Mouse (Mus musculus) MEL (cell line): ENCODE measurements at regions not wholly inside any gene's neighbourhood (a gene's known extent, or its start where the extent isn't known, plus 50 kb on each side); places are given as distances from the start of the nearest gene placed in this dataset.

ENCODE experiments used
- DNase-seq: peaks from one replicate; pipeline ENCODE4 v3.0.0; 2011; ENCODE audit warnings: low read depth, low spot score
- H3K27ac ChIP-seq: 2 replicates; pipeline ENCODE4 v1.5.1; 2012; ENCODE audit warnings: low read depth, mild to moderate bottlenecking, control low read depth, low read length, moderate library complexity; ENCODE audit not compliant: control insufficient read depth
- H3K27me3 ChIP-seq, 2 experiments: fragments of 150-350 bp in 1 of 2; sonication (generic) in 1 of 2; 2 replicates each; pipeline ENCODE4 v1.6.1; 2012; ENCODE audit warnings: low read length in 2 of 2, mild to moderate bottlenecking in 2 of 2, improper control_type of control experiment in 1 of 2, moderate library complexity in 1 of 2; ENCODE audit not compliant: insufficient read depth in 2 of 2, control insufficient read depth in 1 of 2
- H3K36me3 ChIP-seq, 2 experiments: 2 replicates each; pipeline ENCODE4 v1.6.1; 2012 to 2014; ENCODE audit warnings: low read length in 2 of 2, improper control_type of control experiment in 1 of 2, inconsistent platforms in 1 of 2, mild to moderate bottlenecking in 1 of 2; ENCODE audit not compliant: insufficient read depth in 2 of 2, control insufficient read depth in 1 of 2
- H3K4me1 ChIP-seq, 2 experiments: fragments of 150-350 bp in 1 of 2; sonication (generic) in 1 of 2; 2 replicates each; pipeline ENCODE4 v1.6.1; 2012; ENCODE audit warnings: low read length in 2 of 2, improper control_type of control experiment in 1 of 2, mild to moderate bottlenecking in 1 of 2; ENCODE audit not compliant: insufficient read depth in 2 of 2, control insufficient read depth in 1 of 2
- H3K4me3 ChIP-seq, 2 experiments: fragments of 150-350 bp in 1 of 2; sonication (generic) in 1 of 2; 2 replicates each; pipeline ENCODE4 v1.5.1; 2012; ENCODE audit warnings: low read depth in 2 of 2, low read length in 2 of 2, mild to moderate bottlenecking in 2 of 2, moderate library complexity in 2 of 2, control low read depth in 1 of 2, improper control_type of control experiment in 1 of 2; ENCODE audit not compliant: control insufficient read depth in 1 of 2, insufficient read depth in 1 of 2
- H3K79me2 ChIP-seq: 2 replicates; pipeline ENCODE4 v1.6.1; 2012; ENCODE audit warnings: mild to moderate bottlenecking, low read length, moderate library complexity; ENCODE audit not compliant: control insufficient read depth, poor library complexity, insufficient read depth
- H3K9ac ChIP-seq: 2 replicates; pipeline ENCODE4 v1.6.1; 2012; ENCODE audit warnings: low read depth, mild to moderate bottlenecking, control low read depth, low read length, moderate library complexity; ENCODE audit not compliant: control insufficient read depth, poor library complexity, severe bottlenecking
- H3K9me3 ChIP-seq: fragments of 150-350 bp; sonication (generic); replicated peaks from 2 replicates; pipeline ENCODE4 v1.6.1; 2012; ENCODE audit warnings: mild to moderate bottlenecking, low read length, improper control_type of control experiment, moderate library complexity; ENCODE audit not compliant: insufficient read depth
- BHLHE40 ChIP-seq: IDR thresholded peaks from 2 replicates; pipeline ENCODE4 v1.6.1; 2012; ENCODE audit warnings: low read depth, mild to moderate bottlenecking, inconsistent platforms, low read length, improper control_type of control experiment, borderline replicate concordance
- CHD1 ChIP-seq: IDR thresholded peaks from 2 replicates; pipeline ENCODE4 v1.6.1; 2012; ENCODE audit warnings: low read depth, mild to moderate bottlenecking, inconsistent platforms, low read length, improper control_type of control experiment
- CHD2 ChIP-seq: IDR thresholded peaks from 2 replicates; pipeline ENCODE4 v1.6.1; 2011; ENCODE audit warnings: low read length, improper control_type of control experiment
- CTCF ChIP-seq, 3 experiments: IDR thresholded peaks in 2 of 3; conservative IDR thresholded peaks in 1 of 3; 2 replicates each; pipeline ENCODE4 v1.5.1; 2011 to 2012; ENCODE audit warnings: low read length in 3 of 3, low read depth in 2 of 3, mild to moderate bottlenecking in 2 of 3, improper control_type of control experiment in 1 of 3, inconsistent platforms in 1 of 3, mixed read lengths in 1 of 3, moderate library complexity in 1 of 3; ENCODE audit not compliant: control insufficient read depth in 1 of 3, insufficient read depth in 1 of 3, poor library complexity in 1 of 3, severe bottlenecking in 1 of 3
- EP300 ChIP-seq, 2 experiments: IDR thresholded peaks; 2 replicates each; pipeline ENCODE4 v1.6.1; 2011; ENCODE audit warnings: improper control_type of control experiment in 2 of 2, low read length in 2 of 2, low read depth in 1 of 2, mild to moderate bottlenecking in 1 of 2
- ETS1 ChIP-seq: IDR thresholded peaks from 2 replicates; pipeline ENCODE4 v1.6.1; 2012; ENCODE audit warnings: low read depth, mild to moderate bottlenecking, inconsistent platforms, low read length, improper control_type of control experiment, moderate library complexity
- HCFC1 ChIP-seq: IDR thresholded peaks from 2 replicates; pipeline ENCODE4 v1.6.1; 2012; ENCODE audit warnings: low read depth, mild to moderate bottlenecking, inconsistent platforms, low read length, improper control_type of control experiment, moderate library complexity
- JUND ChIP-seq: IDR thresholded peaks from 2 replicates; pipeline ENCODE4 v1.6.1; 2011; ENCODE audit warnings: low read depth, mild to moderate bottlenecking, improper control_type of control experiment, low read length
- MAX ChIP-seq: IDR thresholded peaks from 2 replicates; pipeline ENCODE4 v1.6.1; 2011; ENCODE audit warnings: low read length, improper control_type of control experiment
- MAZ ChIP-seq: IDR thresholded peaks from 2 replicates; pipeline ENCODE4 v1.6.1; 2012; ENCODE audit warnings: low read depth, mild to moderate bottlenecking, inconsistent platforms, low read length, improper control_type of control experiment
- MXI1 ChIP-seq: IDR thresholded peaks from 2 replicates; pipeline ENCODE4 v1.6.1; 2011; ENCODE audit warnings: mild to moderate bottlenecking, low read depth, low read length, improper control_type of control experiment
- NELFE ChIP-seq: IDR thresholded peaks from 2 replicates; pipeline ENCODE4 v1.6.1; 2011; ENCODE audit warnings: low read depth, low read length, improper control_type of control experiment
- NRF1 ChIP-seq: IDR thresholded peaks from 2 replicates; pipeline ENCODE4 v1.6.1; 2014; ENCODE audit warnings: low read depth, mild to moderate bottlenecking, inconsistent platforms, low read length, improper control_type of control experiment, moderate library complexity; ENCODE audit not compliant: poor library complexity, insufficient read depth, severe bottlenecking
- POLR2A ChIP-seq, 2 experiments: IDR thresholded peaks; 2 replicates each; pipeline ENCODE4 v1.6.1; 2011 to 2012; ENCODE audit warnings: low read length in 2 of 2, mild to moderate bottlenecking in 2 of 2, control low read depth in 1 of 2, improper control_type of control experiment in 1 of 2, low read depth in 1 of 2, moderate library complexity in 1 of 2; ENCODE audit not compliant: control insufficient read depth in 1 of 2, insufficient read depth in 1 of 2, poor library complexity in 1 of 2
- POLR2AphosphoS2 ChIP-seq: IDR thresholded peaks from 2 replicates; pipeline ENCODE4 v1.6.1; 2011; ENCODE audit warnings: low read length, improper control_type of control experiment
- POLR2AphosphoS5 ChIP-seq: IDR thresholded peaks from 2 replicates; pipeline ENCODE4 v1.6.1; 2012; ENCODE audit warnings: low read depth, borderline replicate concordance, mild to moderate bottlenecking, inconsistent platforms, low read length, moderate library complexity, mixed read lengths
- SMC3 ChIP-seq: IDR thresholded peaks from 2 replicates; pipeline ENCODE4 v1.6.1; 2011; ENCODE audit warnings: low read depth, low read length, improper control_type of control experiment
- TAL1 ChIP-seq: IDR thresholded peaks from 2 replicates; pipeline ENCODE4 v1.6.1; 2012; ENCODE audit warnings: mild to moderate bottlenecking, inconsistent platforms, low read length, moderate library complexity, mixed read lengths
- TCF12 ChIP-seq: IDR thresholded peaks from 2 replicates; pipeline ENCODE4 v1.6.1; 2014; ENCODE audit warnings: low read depth, mild to moderate bottlenecking, inconsistent platforms, low read length, improper control_type of control experiment, moderate library complexity
- USF1 ChIP-seq: IDR thresholded peaks from 2 replicates; pipeline ENCODE4 v1.6.1; 2014; ENCODE audit warnings: low read depth, mild to moderate bottlenecking, inconsistent platforms, low read length, improper control_type of control experiment, moderate library complexity
- USF2 ChIP-seq, 2 experiments: IDR thresholded peaks; 2 replicates each; pipeline ENCODE4 v1.6.1; 2011 to 2012; ENCODE audit warnings: improper control_type of control experiment in 2 of 2, low read length in 2 of 2, borderline replicate concordance in 1 of 2, inconsistent platforms in 1 of 2, low read depth in 1 of 2, mild to moderate bottlenecking in 1 of 2; ENCODE audit not compliant: insufficient read depth in 1 of 2
- ZC3H11A ChIP-seq: IDR thresholded peaks from 2 replicates; pipeline ENCODE4 v1.6.1; 2012; ENCODE audit warnings: low read depth, mild to moderate bottlenecking, inconsistent platforms, low read length, improper control_type of control experiment
- ZMIZ1 ChIP-seq: IDR thresholded peaks from 2 replicates; pipeline ENCODE4 v1.6.1; 2012; ENCODE audit warnings: low read depth, mild to moderate bottlenecking, inconsistent platforms, low read length, improper control_type of control experiment, moderate library complexity
- ZNF384 ChIP-seq: IDR thresholded peaks from 2 replicates; pipeline ENCODE4 v1.6.1; 2012; ENCODE audit warnings: low read depth, mild to moderate bottlenecking, inconsistent platforms, low read length, improper control_type of control experiment

DNA sequence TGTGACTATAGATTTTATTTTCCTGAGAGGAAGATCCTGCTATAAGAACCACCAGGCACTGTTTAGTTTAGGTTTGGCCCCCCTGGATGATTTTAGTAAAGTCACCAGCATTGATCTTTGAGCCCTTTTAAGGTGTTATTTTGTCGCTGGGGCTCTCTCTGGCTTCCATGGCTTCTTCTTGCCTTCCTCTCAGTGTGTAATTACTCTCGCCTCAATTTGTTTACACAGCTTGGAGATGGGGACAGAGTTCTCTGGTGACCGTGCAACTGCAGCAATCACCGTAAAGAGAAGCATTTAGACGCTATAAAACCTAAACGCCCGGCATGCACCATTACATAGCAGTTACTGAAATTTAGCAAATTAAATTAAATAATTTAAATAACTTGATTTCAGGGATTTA is 788.5 kb upstream of the Car8 start:
- Histone ChIP-seq H3K9ac (no peak overlapping the region), H3K36me3 (no peaks in the 10 kb centered on the region), H3K4me1 (peaks cover 0 to 2% of the 10 kb centered on the region in 2 experiments; a peak in 1 of 4 replicates), H3K4me3 (no peak overlapping the region), H3K27ac (no peak overlapping the region), H3K27me3 (no peaks in the 10 kb centered on the region), H3K79me2 (no peaks in the 10 kb centered on the region), H3K9me3 (no peaks in the 10 kb centered on the region)
- TF ChIP-seq ZC3H11A (no peak), EP300 (IDR thresholded peaks at IDR 0.05; ENCODE audit: low read depth in 1 of 2, low read length in 2 of 2) (no peak), ZNF384 (no peak), ZMIZ1 (no peak), NELFE (no peak), BHLHE40 (no peak), POLR2A (IDR thresholded peaks at IDR 0.05; ENCODE audit: control insufficient read depth in 1 of 2, insufficient read depth in 1 of 2, low read depth in 1 of 2, low read length in 2 of 2, poor library complexity in 1 of 2) (no peak), MAX (no peak), HCFC1 (no peak), MAZ (no peak), CHD1 (no peak), TCF12 (no peak), NRF1 (no peak), USF2 (IDR thresholded peaks at IDR 0.05; ENCODE audit: borderline replicate concordance in 1 of 2, insufficient read depth in 1 of 2, low read depth in 1 of 2, low read length in 2 of 2) (no peak), CTCF (IDR thresholded peaks at IDR 0.05 in 2 of 3, conservative IDR thresholded peaks at IDR 0.05 in 1 of 3; ENCODE audit: control insufficient read depth in 1 of 3, insufficient read depth in 1 of 3, low read depth in 2 of 3, low read length in 3 of 3, poor library complexity in 1 of 3, severe bottlenecking in 1 of 3) (no peak), MXI1 (no peak)
- DNase-seq = no peak

DNA sequence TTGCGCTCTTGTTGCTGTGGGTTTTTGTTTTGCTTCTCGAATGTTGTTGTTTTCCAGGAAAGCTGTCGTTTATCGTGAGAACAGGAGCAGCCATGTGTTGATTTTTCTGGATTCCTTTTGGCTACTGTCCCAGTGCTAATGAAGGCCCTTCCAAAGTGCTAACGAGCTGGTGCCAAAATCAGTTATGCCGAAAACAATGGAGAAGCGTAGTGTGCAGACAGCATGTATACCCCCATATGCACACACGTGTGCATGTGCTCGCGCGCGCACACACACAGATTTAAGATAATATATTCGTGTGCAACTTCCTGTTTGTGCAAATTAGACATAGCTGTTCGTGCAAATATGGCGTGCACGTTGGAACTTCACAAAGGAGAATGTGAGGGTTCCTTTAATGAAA is 788.0 kb upstream of the Car8 start:
- Histone ChIP-seq H3K9me3 (no peaks in the 10 kb centered on the region), H3K36me3 (no peaks in the 10 kb centered on the region), H3K79me2 (no peaks in the 10 kb centered on the region), H3K4me3 (no peak overlapping the region), H3K4me1 (peaks cover 0 to 2% of the 10 kb centered on the region in 2 experiments; a peak in 1 of 4 replicates), H3K9ac (no peak overlapping the region), H3K27me3 (no peaks in the 10 kb centered on the region), H3K27ac (no peak overlapping the region)
- no peak for TF ChIP-seq TAL1
- no peak for TF ChIP-seq BHLHE40
- TF ChIP-seq USF1 = no peak
- TF ChIP-seq ETS1 = no peak
- TF ChIP-seq POLR2AphosphoS2 = no peak
- no peak for TF ChIP-seq JUND
- no peak for TF ChIP-seq POLR2AphosphoS5
- no peak for TF ChIP-seq CHD2
- no peak for TF ChIP-seq SMC3
- no peak for TF ChIP-seq CTCF (IDR thresholded peaks at IDR 0.05 in 2 of 3, conservative IDR thresholded peaks at IDR 0.05 in 1 of 3; ENCODE audit: control insufficient read depth in 1 of 3, insufficient read depth in 1 of 3, low read depth in 2 of 3, low read length in 3 of 3, poor library complexity in 1 of 3, severe bottlenecking in 1 of 3)
- TF ChIP-seq TCF12 = no peak
- no peak for TF ChIP-seq MAZ
- no peak for TF ChIP-seq NRF1
- DNase-seq = no peak
